Mouse (Mus musculus) gastrocnemius, postnatal 10 days (tissue): ENCODE data around the gene Mrps6. TPM values are rescaled to one million over a fixed set of nuclear protein-coding genes. Genes with fewer than 3 reads are reported as not detected.
"Not testable (repeated sequence)": the region's sequence is repeated elsewhere in the genome, so short reads cannot be mapped to it uniquely, and the experiment has no call there.

Experiments
- DNase-seq: peaks from one replicate; pipeline ENCODE4 v3.0.0; 2021; ENCODE audit warnings: mixed read lengths
- total RNA-seq, 2 experiments: library from RNA; stranded (reverse); gene quantifications; 2 replicates each; pipeline ENCODE4 v1.2.3; 2021

Gene Mrps6
- total RNA-seq, 2 experiments from 2014 or later: 19.6 to 24.1 TPM

GRCm38 (mm10) chr16:92061586-92061985 is 3.5 kb downstream of the Mrps6 start:
- no peak for DNase-seq

- no peak for DNase-seq
Observed at GRCm38 (mm10) chr16:92062832-92063231, 4.8 kb downstream of the Mrps6 start.

- no peak for DNase-seq
Observed at GRCm38 (mm10) chr16:92064801-92065200, 6.7 kb downstream of the Mrps6 start.

- DNase-seq: no peak
Observed at GRCm38 (mm10) chr16:92070338-92070737, 12.3 kb downstream of the Mrps6 start.

- DNase-seq: no peak
Observed at GRCm38 (mm10) chr16:92076797-92077196, 18.7 kb downstream of the Mrps6 start.

GRCm38 (mm10) chr16:92083771-92084453 is 25.8 kb downstream of the Mrps6 start:
- no peak for DNase-seq

- DNase-seq: no peak
Observed at GRCm38 (mm10) chr16:92089225-92089624, 31.2 kb downstream of the Mrps6 start.

- DNase-seq: no peak
Observed at GRCm38 (mm10) chr16:92091876-92092275, 33.8 kb downstream of the Mrps6 start.

- no peak for DNase-seq
Observed at GRCm38 (mm10) chr16:92098351-92099051, 40.4 kb downstream of the Mrps6 start.

- no peak for DNase-seq
Observed at GRCm38 (mm10) chr16:92099598-92099997, 41.5 kb downstream of the Mrps6 start.

GRCm38 (mm10) chr16:92100111-92100510 is 42.0 kb downstream of the Mrps6 start:
- no peak for DNase-seq

GRCm38 (mm10) chr16:92102115-92102514 is 44.0 kb downstream of the Mrps6 start:
- DNase-seq: no peak

- not testable (repeated sequence) for DNase-seq
Observed at GRCm38 (mm10) chr16:92102931-92103330, 44.9 kb downstream of the Mrps6 start.

- DNase-seq: no peak
Observed at GRCm38 (mm10) chr16:92103572-92104331, 45.7 kb downstream of the Mrps6 start.

- DNase-seq: no peak
Observed at GRCm38 (mm10) chr16:92104332-92104590, 46.2 kb downstream of the Mrps6 start.

- DNase-seq: no peak
Observed at GRCm38 (mm10) chr16:92104951-92105350, 46.9 kb downstream of the Mrps6 start.

GRCm38 (mm10) chr16:92105631-92106030 is 47.6 kb downstream of the Mrps6 start:
- no peak for DNase-seq

GRCm38 (mm10) chr16:92107346-92107745 is 49.3 kb downstream of the Mrps6 start:
- no peak for DNase-seq

GRCm38 (mm10) chr16:92114706-92115241 is 56.7 kb downstream of the Mrps6 start:
- no peak for DNase-seq

- no peak for DNase-seq
Observed at GRCm38 (mm10) chr16:92115611-92116421, 57.7 kb downstream of the Mrps6 start.

GRCm38 (mm10) chr16:92117337-92118209 is 59.5 kb downstream of the Mrps6 start:
- no peak for DNase-seq
